Mouse (Mus musculus) liver, postnatal 0 days (tissue): ENCODE data around the gene Drc3. TPM values are rescaled to one million over a fixed set of nuclear protein-coding genes. Genes with fewer than 3 reads are reported as not detected.

Experiments used
- ATAC-seq: fragments of 200-750 bp; cut with Nextera tagmentation; 2 replicates; pipeline ENCODE4 v1.8.0; 2017; ENCODE audit warnings: mild to moderate bottlenecking, moderate library complexity
- DNase-seq: peaks from one replicate; pipeline ENCODE4 v3.0.0-alpha.2; 2016
- H3K27ac ChIP-seq: fragments of 300-500 bp; sonication (generic); 2 replicates; pipeline ENCODE4 v1.5.1; 2014; ENCODE audit warnings: antibody characterized with exemption, moderate library complexity, mild to moderate bottlenecking, low read depth
- H3K27me3 ChIP-seq: fragments of 300-500 bp; sonication (generic); 2 replicates; pipeline ENCODE4 v1.6.1; 2014; ENCODE audit warnings: low read length, control low read depth, mixed read lengths; ENCODE audit not compliant: insufficient read depth
- H3K36me3 ChIP-seq: fragments of 300-500 bp; sonication (generic); replicated peaks from 2 replicates; pipeline ENCODE4 v1.6.1; 2014; ENCODE audit warnings: mild to moderate bottlenecking, control low read depth, low read length, moderate library complexity, mixed read lengths; ENCODE audit not compliant: insufficient read depth
- H3K4me1 ChIP-seq: fragments of 300-500 bp; sonication (generic); 2 replicates; pipeline ENCODE4 v1.6.1; 2014; ENCODE audit warnings: antibody characterized with exemption, mild to moderate bottlenecking, control low read depth; ENCODE audit not compliant: insufficient read depth
- H3K4me2 ChIP-seq: fragments of 300-500 bp; sonication (generic); 2 replicates; pipeline ENCODE4 v1.6.1; 2014; ENCODE audit warnings: low read depth, mild to moderate bottlenecking, low read length, moderate library complexity, mixed read lengths
- H3K4me3 ChIP-seq: fragments of 300-500 bp; sonication (generic); 2 replicates; pipeline ENCODE4 v1.5.1; 2014; ENCODE audit warnings: low read depth, low read length
- H3K9ac ChIP-seq: fragments of 300-500 bp; sonication (generic); replicated peaks from 2 replicates; pipeline ENCODE4 v1.6.1; 2014; ENCODE audit warnings: mild to moderate bottlenecking, moderate library complexity
- H3K9me3 ChIP-seq: fragments of 300-500 bp; sonication (generic); 2 replicates; pipeline ENCODE4 v1.6.1; 2016; ENCODE audit warnings: mild to moderate bottlenecking, control low read depth, low read length, mixed read lengths
- CTCF ChIP-seq: sonication (generic); IDR thresholded peaks from 2 replicates; pipeline ENCODE4 v1.5.1; 2016; ENCODE audit warnings: antibody characterized with exemption, low read depth
- EP300 ChIP-seq: IDR thresholded peaks from 2 replicates; pipeline ENCODE4 v1.6.1; 2016; ENCODE audit warnings: antibody characterized with exemption, low read depth, mild to moderate bottlenecking
- WGBS: fragments of 180-500 bp; shearing (Covaris S2); extraction: QIAGEN DNeasy Blood & Tissue Kit; methylation state at CpG from one replicate; pipeline ENCODE4 v1.1.7; 2014; ENCODE audit not compliant: insufficient replicate concordance; 5-methylcytosine and 5-hydroxymethylcytosine counted together
- polyA plus RNA-seq: library from polyadenylated mRNA; unstranded; fragments of >200 nt; fragmentation: Nextera tagmentation; extraction: Ambion mirVana; gene quantifications from 2 replicates; pipeline ENCODE4 v1.2.1, GENCODE M21; 2015

Gene Drc3
- polyA plus RNA-seq, 1 experiment from 2014 or later, result 0.54 TPM

DNA sequence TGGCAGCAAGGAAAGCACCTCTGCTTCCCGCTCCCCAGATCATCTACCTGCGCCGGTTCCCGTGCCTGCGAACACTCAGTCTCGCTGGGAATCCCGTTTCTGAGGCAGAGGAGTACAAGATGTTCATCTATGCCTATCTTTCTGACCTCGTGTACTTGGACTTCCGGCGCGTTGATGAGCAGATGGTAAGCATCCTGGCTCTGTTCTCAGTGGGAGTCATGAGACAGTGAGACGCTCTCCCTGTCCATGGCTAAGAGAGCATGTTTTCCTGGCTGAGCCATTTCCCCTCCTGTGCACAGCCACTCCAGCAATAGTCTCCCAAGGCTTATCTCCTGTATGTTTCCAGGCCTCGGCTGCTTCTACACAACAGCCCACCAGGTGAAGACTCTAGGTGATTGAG lies 17.3 kb downstream of the Drc3 start:
- Histone ChIP-seq H3K4me2 (no peak overlapping the region), H3K9ac (no peak overlapping the region), H3K4me1 (no peaks in the 10 kb centered on the region), H3K27ac (no peak overlapping the region), H3K4me3 (no peak overlapping the region), H3K9me3 (no peaks in the 10 kb centered on the region), H3K27me3 (no peaks in the 10 kb centered on the region), H3K36me3 (no peaks in the 10 kb centered on the region)
- no peak for TF ChIP-seq CTCF
- TF ChIP-seq EP300, result no peak
- no peak for ATAC-seq
- DNase-seq, result no peak
- WGBS, result 80% methylated on average over 13 of the region's 13 CpGs

GRCm38 (mm10) chr11:60374481-60374880 lies 21.4 kb downstream of the Drc3 start:
- Histone ChIP-seq H3K27me3 (no peaks in the 10 kb centered on the region), H3K9me3 (no peaks in the 10 kb centered on the region), H3K27ac (no peak overlapping the region), H3K4me3 (no peak overlapping the region), H3K4me2 (no peak overlapping the region), H3K36me3 (no peaks in the 10 kb centered on the region), H3K4me1 (no peaks in the 10 kb centered on the region), H3K9ac (no peak overlapping the region)
- TF ChIP-seq CTCF (no peak), EP300 (no peak)
- 72% methylated on average over 6 of the region's 6 CpGs for WGBS
- ATAC-seq, result no peak
- no peak for DNase-seq

- Histone ChIP-seq H3K36me3 (no peaks in the 10 kb centered on the region), H3K9me3 (no peaks in the 10 kb centered on the region), H3K27ac (no peak overlapping the region), H3K27me3 (no peaks in the 10 kb centered on the region), H3K4me3 (no peak overlapping the region), H3K4me1 (no peaks in the 10 kb centered on the region), H3K9ac (no peak overlapping the region), H3K4me2 (no peak overlapping the region)
- no peak for DNase-seq
- 79% methylated on average over 6 of the region's 6 CpGs for WGBS
- no peak for ATAC-seq
- TF ChIP-seq EP300 (no peak), CTCF (0 out of 2 replicates have a peak, but pooled peaks have one; percentile 11)
These were observed 30.4 kb downstream of the Drc3 start for GRCm38 (mm10) chr11:60383518-60383917.

GRCm38 (mm10) chr11:60384762-60385421 lies 31.8 kb downstream of the Drc3 start:
- Histone ChIP-seq H3K4me2 (no peak overlapping the region), H3K4me1 (no peaks in the 10 kb centered on the region), H3K9me3 (no peaks in the 10 kb centered on the region), H3K27me3 (no peaks in the 10 kb centered on the region), H3K9ac (no peak overlapping the region), H3K27ac (no peak overlapping the region), H3K36me3 (no peaks in the 10 kb centered on the region), H3K4me3 (no peak overlapping the region)
- no peak for DNase-seq
- no peak for TF ChIP-seq EP300
- TF ChIP-seq CTCF, result no peak
- 24% methylated on average over 16 of the region's 16 CpGs for WGBS
- no peak for ATAC-seq

DNA sequence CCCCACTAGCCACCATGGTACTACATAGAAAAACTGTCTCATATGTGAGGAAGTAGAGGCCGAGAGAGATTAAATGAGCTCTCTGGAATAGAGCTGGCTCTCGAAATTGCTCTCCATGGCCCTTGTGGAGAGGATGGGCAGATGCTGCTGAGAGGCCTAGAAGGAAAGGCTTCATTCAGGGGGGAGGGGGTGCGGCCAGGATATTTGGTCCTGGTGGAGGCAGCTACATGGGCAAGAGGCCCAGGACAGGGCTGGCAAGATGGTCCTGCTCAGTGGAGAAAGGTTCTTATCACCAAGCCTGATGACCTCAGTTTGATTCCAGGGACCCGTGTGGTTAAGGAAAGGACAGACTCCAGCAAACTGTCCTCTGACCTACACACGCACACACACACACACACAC lies 32.8 kb downstream of the Drc3 start:
- no peak overlapping the region for H3K27ac ChIP-seq
- H3K27me3 ChIP-seq, result no peaks in the 10 kb centered on the region
- no peaks in the 10 kb centered on the region for H3K36me3 ChIP-seq
- H3K4me2 ChIP-seq, result no peak overlapping the region
- WGBS, result 72% methylated on average over 4 of the region's 5 CpGs
- no peaks in the 10 kb centered on the region for H3K4me1 ChIP-seq
- no peak for DNase-seq
- no peak for ATAC-seq
- no peak overlapping the region for H3K9ac ChIP-seq
- no peaks in the 10 kb centered on the region for H3K9me3 ChIP-seq
- TF ChIP-seq EP300 (no peak), CTCF (no peak)
- no peak overlapping the region for H3K4me3 ChIP-seq

GRCm38 (mm10) chr11:60387944-60388343 lies 34.8 kb downstream of the Drc3 start:
- H3K4me3 ChIP-seq, result no peak overlapping the region
- no peak overlapping the region for H3K9ac ChIP-seq
- H3K9me3 ChIP-seq, result no peaks in the 10 kb centered on the region
- H3K4me2 ChIP-seq, result no peak overlapping the region
- H3K36me3 ChIP-seq, result no peaks in the 10 kb centered on the region
- 67% methylated on average over 2 of the region's 2 CpGs for WGBS
- TF ChIP-seq EP300 (no peak), CTCF (no peak)
- ATAC-seq (no peak), DNase-seq (no peak)
- H3K27ac ChIP-seq, result no peak overlapping the region
- H3K4me1 ChIP-seq, result no peaks in the 10 kb centered on the region
- no peaks in the 10 kb centered on the region for H3K27me3 ChIP-seq
